In the genomic region with DNA sequence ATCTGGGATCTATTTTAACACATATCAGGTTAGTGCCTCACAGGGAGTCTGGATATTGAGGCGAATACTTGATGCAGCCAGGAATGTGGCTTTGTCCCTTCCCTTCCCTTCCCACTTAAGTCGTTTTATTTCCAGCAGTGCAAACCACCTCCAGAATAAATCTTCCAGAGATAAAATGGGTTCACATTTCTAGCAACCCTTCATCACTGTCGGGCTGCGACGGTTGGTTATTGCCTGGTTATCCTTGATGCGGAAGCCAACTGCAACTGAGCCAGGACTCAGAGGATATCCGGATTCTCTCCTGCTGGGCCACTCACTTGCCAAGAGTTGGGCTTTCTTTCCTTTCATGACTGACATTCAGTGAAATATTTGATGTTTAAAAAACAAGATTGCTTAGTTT, we compare ENCODE assay signal across 14 mouse cellular contexts.
A peak's percentile ranks its signal among the peaks of the same experiment; 100 is the strongest.
DNase-seq lines count a peak whose midpoint lies in the region; ATAC-seq and TF ChIP-seq lines count a peak whose summit lies in the region.
"Had no signal": no experiment of that assay in that cellular context is flagged by ENCODE, and none has a peak within 500 bp of the region (broad histone marks: within the 10 kb centered on the region; RNA-seq: fewer than 3 reads in every experiment).

No protein-coding gene starts in this region.

- DNase-seq in cerebellum, postnatal 10 days = peak; percentile 77 to 78
- DNase-seq in cerebellum, adult 8-10 months = no peak
- peak; percentile 19 for DNase-seq in kidney, postnatal 0 days (ENCODE audit: low spot score)
- no peak for DNase-seq in kidney, postnatal 25 days
- no peak for DNase-seq in thymus, postnatal 25 days
- DNase-seq: B cell, adult 2 months had no signal

- no peaks in the 10 kb centered on the region; the same call in 1 of the 2 replicates for H3K4me1 ChIP-seq in kidney, postnatal 0 days (replicated peaks; ENCODE audit: insufficient read depth, low read length)
- H3K4me1 ChIP-seq in forebrain, embryonic 16.5 days (replicated peaks; ENCODE audit: control insufficient read depth, insufficient read depth, low read length) = peaks cover 8% of the 10 kb centered on the region; the same call in 1 of the 2 replicates
- H3K4me1 ChIP-seq in midbrain, embryonic 13.5 days (replicated peaks) = peaks cover 26% of the 10 kb centered on the region
- H3K4me1 ChIP-seq: stomach, embryonic 15.5 days had no signal

- H3K4me3 ChIP-seq in kidney, postnatal 0 days (replicated peaks; ENCODE audit: low read depth, low read length) = no peak overlapping the region
- no peak overlapping the region for H3K4me3 ChIP-seq in forebrain, embryonic 16.5 days (replicated peaks; ENCODE audit: low read length)
- H3K4me3 ChIP-seq in midbrain, embryonic 13.5 days (replicated peaks) = no peak overlapping the region
- H3K4me3 ChIP-seq: heart, embryonic 13.5 days; lung, embryonic 15.5 days; stomach, embryonic 15.5 days had no signal

- no peaks in the 10 kb centered on the region for H3K27me3 ChIP-seq in kidney, postnatal 0 days (ENCODE audit: insufficient read depth, low read length)
- no peaks in the 10 kb centered on the region for H3K27me3 ChIP-seq in forebrain, embryonic 16.5 days (replicated peaks; ENCODE audit: control insufficient read depth, insufficient read depth, low read length)
- no peaks in the 10 kb centered on the region for H3K27me3 ChIP-seq in midbrain, embryonic 13.5 days
- H3K27me3 ChIP-seq: heart, embryonic 13.5 days; lung, embryonic 15.5 days; stomach, embryonic 15.5 days had no signal

- no peaks in the 10 kb centered on the region for H3K36me3 ChIP-seq in kidney, postnatal 0 days (ENCODE audit: insufficient read depth, low read length)
- no peaks in the 10 kb centered on the region for H3K36me3 ChIP-seq in forebrain, embryonic 16.5 days (ENCODE audit: control insufficient read depth, insufficient read depth)
- no peaks in the 10 kb centered on the region for H3K36me3 ChIP-seq in midbrain, embryonic 13.5 days
- H3K36me3 ChIP-seq: G1E; heart, embryonic 13.5 days; lung, embryonic 15.5 days; stomach, embryonic 15.5 days had no signal

- H3K9me3 ChIP-seq in kidney, postnatal 0 days (replicated peaks; ENCODE audit: low read length) = no peaks in the 10 kb centered on the region
- H3K9me3 ChIP-seq in forebrain, embryonic 16.5 days (ENCODE audit: control insufficient read depth, low read length) = no peaks in the 10 kb centered on the region
- H3K9me3 ChIP-seq in midbrain, embryonic 13.5 days = no peaks in the 10 kb centered on the region
- H3K9me3 ChIP-seq: heart, embryonic 13.5 days; lung, embryonic 15.5 days; stomach, embryonic 15.5 days had no signal

- no peak overlapping the region for H3K4me2 ChIP-seq in kidney, postnatal 0 days (ENCODE audit: low read length)
- 0 out of 2 replicates have a peak overlapping the region, but pooled peaks have one; percentile 7 for H3K4me2 ChIP-seq in forebrain, embryonic 16.5 days (ENCODE audit: low read length)
- peak overlapping the region; percentile 22 for H3K4me2 ChIP-seq in midbrain, embryonic 13.5 days (replicated peaks)
- H3K4me2 ChIP-seq: heart, embryonic 13.5 days; lung, embryonic 15.5 days; stomach, embryonic 15.5 days had no signal

- no peak for TF ChIP-seq CTCF in kidney, postnatal 0 days (IDR thresholded peaks at IDR 0.05; ENCODE audit: low read depth)

- H3K27ac ChIP-seq in kidney, postnatal 0 days = no peak overlapping the region
- peak overlapping the region; percentile 19; the same call in 1 of the 2 replicates for H3K27ac ChIP-seq in forebrain, embryonic 16.5 days (ENCODE audit: low read length)
- H3K27ac ChIP-seq in midbrain, embryonic 13.5 days = peak overlapping the region; percentile 56
- H3K27ac ChIP-seq: heart, embryonic 13.5 days; lung, embryonic 15.5 days; stomach, embryonic 15.5 days had no signal

- no peak for ATAC-seq in kidney, postnatal 0 days (replicated peaks; ENCODE audit: low FRiP score, low read depth)
- ATAC-seq in forebrain, embryonic 16.5 days = no peak
- ATAC-seq in midbrain, embryonic 13.5 days = no peak
- no peak for ATAC-seq in frontal cortex, adult (ENCODE audit: low TSS enrichment)
- ATAC-seq: activated CD4-positive, CD25-positive, alpha-beta regulatory T cell, adult 4 months had no signal

- 18% methylated on average over 7 of the region's 7 CpGs for WGBS in kidney, postnatal 0 days
- WGBS in forebrain, embryonic 16.5 days = 34% methylated on average over 7 of the region's 7 CpGs
- 23% methylated on average over 7 of the region's 7 CpGs for WGBS in midbrain, embryonic 13.5 days

- no peak overlapping the region for H3K9ac ChIP-seq in kidney, postnatal 0 days (ENCODE audit: low read depth, low read length)
- H3K9ac ChIP-seq in forebrain, embryonic 16.5 days (replicated peaks; ENCODE audit: low read depth, low read length) = no peak overlapping the region
- no peak overlapping the region for H3K9ac ChIP-seq in midbrain, embryonic 13.5 days (replicated peaks)
- H3K9ac ChIP-seq: heart, embryonic 13.5 days; lung, embryonic 15.5 days; stomach, embryonic 15.5 days had no signal

Comparison
In these comparisons a context has a peak if more than half of its experiments do, and no peak if none do; other contexts are left out.
1. DNase-seq: peak in cerebellum, postnatal 10 days (2 of 2) and kidney, postnatal 0 days (single experiment); none in cerebellum, adult 8-10 months (single experiment), kidney, postnatal 25 days (0 of 2) and thymus, postnatal 25 days (single experiment).